In genomic region chr4:57954991-57955390, GRCm38 (mm10) we compare ENCODE assay signal across 8 mouse cellular contexts. TPM values are rescaled to one million over a fixed set of nuclear protein-coding genes. Genes with fewer than 3 reads are reported as not detected.
A peak's percentile ranks its signal among the peaks of the same experiment; 100 is the strongest.
DNase-seq lines count a peak whose midpoint lies in the region; ATAC-seq and TF ChIP-seq lines count a peak whose summit lies in the region.
"Had no signal": no experiment of that assay in that cellular context is flagged by ENCODE, and none has a peak within 500 bp of the region (broad histone marks: within the 10 kb centered on the region; RNA-seq: fewer than 3 reads in every experiment).

No protein-coding gene starts in this region.

- TF ChIP-seq POLR2A in embryonic fibroblast, embryonic 13.5 days (IDR thresholded peaks at IDR 0.05; ENCODE audit: low read depth, low read length) = no peak

- intact Hi-C loops in left cerebral cortex, postnatal 4 days (cut with DNase I) = no loop called here

- H3K27me3 ChIP-seq in megakaryocyte, embryonic 14.5 days (replicated peaks) = no peaks in the 10 kb centered on the region
- no peaks in the 10 kb centered on the region for H3K27me3 ChIP-seq in limb, embryonic 12.5 days
- H3K27me3 ChIP-seq in stomach, postnatal 0 days (ENCODE audit: control insufficient read depth, insufficient read depth, low read length) = no peaks in the 10 kb centered on the region

- H3K27ac ChIP-seq in embryonic fibroblast, embryonic 13.5 days (ENCODE audit: insufficient read depth, low read length) = peak overlapping the region; percentile 58; the same call in 1 of the 2 replicates
- no peak overlapping the region; the same call in 1 of the 2 replicates for H3K27ac ChIP-seq in limb, embryonic 12.5 days
- H3K27ac ChIP-seq in stomach, postnatal 0 days (replicated peaks) = peak overlapping the region; percentile 95

- no peak for TF ChIP-seq EP300 in stomach, postnatal 0 days (optimal IDR thresholded peaks at IDR 0.05)

- DNase-seq in stomach, postnatal 0 days (ENCODE audit: low spot score) = peak; percentile 18
- no peak for DNase-seq in thymus, postnatal 10 days (ENCODE audit: low spot score in 2 of 2)
- no peak for DNase-seq in left cerebral cortex, postnatal 4 days

- H3K4me1 ChIP-seq in megakaryocyte, embryonic 14.5 days = peaks cover 51% of the 10 kb centered on the region
- H3K4me1 ChIP-seq in embryonic fibroblast, embryonic 13.5 days (ENCODE audit: control insufficient read depth, insufficient read depth, low read length) = peaks cover 15% of the 10 kb centered on the region
- H3K4me1 ChIP-seq in limb, embryonic 12.5 days (replicated peaks) = peaks cover 36% of the 10 kb centered on the region
- peaks cover 12% of the 10 kb centered on the region; the same call in 1 of the 2 replicates for H3K4me1 ChIP-seq in stomach, postnatal 0 days (replicated peaks; ENCODE audit: control insufficient read depth, insufficient read depth)

- no peak for TF ChIP-seq CTCF in embryonic fibroblast, embryonic 13.5 days (IDR thresholded peaks at IDR 0.05; ENCODE audit: borderline replicate concordance, insufficient read depth, low read length)
- no peak for TF ChIP-seq CTCF in stomach, postnatal 0 days (IDR thresholded peaks at IDR 0.05; ENCODE audit: low read depth)

- ATAC-seq in megakaryocyte, adult 5-6 weeks (ENCODE audit: poor library complexity, severe bottlenecking) = no peak
- no peak for ATAC-seq in limb, embryonic 12.5 days (ENCODE audit: insufficient number of reproducible peaks, insufficient read depth, low FRiP score, low TSS enrichment, low read depth)
- no peak for ATAC-seq in stomach, postnatal 0 days (ENCODE audit: low FRiP score, low TSS enrichment)

- peak overlapping the region; percentile 76 for H3K4me2 ChIP-seq in limb, embryonic 12.5 days
- peak overlapping the region; percentile 63 for H3K4me2 ChIP-seq in stomach, postnatal 0 days (replicated peaks; ENCODE audit: low read depth)

- H3K9ac ChIP-seq in limb, embryonic 12.5 days (replicated peaks) = peak overlapping the region; percentile 40; the same call in 1 of the 2 replicates
- H3K9ac ChIP-seq in stomach, postnatal 0 days (ENCODE audit: low read length) = peak overlapping the region; percentile 82

- H3K36me3 ChIP-seq in megakaryocyte, embryonic 14.5 days (replicated peaks; ENCODE audit: low read length) = peaks cover 39% of the 10 kb centered on the region
- H3K36me3 ChIP-seq in limb, embryonic 12.5 days = peaks cover 27% of the 10 kb centered on the region
- H3K36me3 ChIP-seq in stomach, postnatal 0 days (ENCODE audit: control insufficient read depth, insufficient read depth, low read length) = peaks cover 19% of the 10 kb centered on the region

- peak overlapping the region; percentile 99 for H3K4me3 ChIP-seq in megakaryocyte, embryonic 14.5 days (replicated peaks)
- H3K4me3 ChIP-seq in embryonic fibroblast, embryonic 13.5 days (ENCODE audit: insufficient read depth, low read length) = peak overlapping the region; percentile 82
- peak overlapping the region; percentile 77 for H3K4me3 ChIP-seq in limb, embryonic 12.5 days (replicated peaks)
- peak overlapping the region; percentile 76 for H3K4me3 ChIP-seq in stomach, postnatal 0 days (ENCODE audit: low read depth, low read length)

- peaks cover 4% of the 10 kb centered on the region; the same call in 1 of the 2 replicates for H3K9me3 ChIP-seq in megakaryocyte, embryonic 14.5 days
- H3K9me3 ChIP-seq in limb, embryonic 12.5 days = peaks cover 8% of the 10 kb centered on the region
- no peaks in the 10 kb centered on the region; the same call in 1 of the 2 replicates for H3K9me3 ChIP-seq in stomach, postnatal 0 days (ENCODE audit: control insufficient read depth, low read length)

- WGBS in limb, embryonic 12.5 days = 77% methylated on average over 8 of the region's 8 CpGs
- 50% methylated on average over 8 of the region's 8 CpGs for WGBS in stomach, postnatal 0 days

RNA-seq across cellular contexts. Expression of gene Txn1, which starts 1.2 kb away (rescaled TPM):
- polyA plus RNA-seq in megakaryocyte, embryonic 14.5 days (2012; ENCODE audit: insufficient read depth, low replicate concordance) = 8.1 and 23.7 TPM in 2 replicates
- 434 and 449 TPM in 2 replicates for total RNA-seq in megakaryocyte, adult 5-6 weeks (2015)
- total RNA-seq in megakaryocyte, adult 5-6 weeks (2017) = 184 and 195 TPM in 2 replicates
- 295 and 311 TPM in 2 replicates for polyA plus RNA-seq in embryonic fibroblast, embryonic 13.5 days (2011; ENCODE audit: insufficient read length, low read depth, missing spikeins)
- polyA plus RNA-seq in limb, embryonic 12.5 days (2016; fragmentation: Nextera tagmentation; extraction: Ambion mirVana) = 427 and 450 TPM in 2 replicates
- 530 and 563 TPM in 2 replicates for polyA plus RNA-seq in stomach, postnatal 0 days (2015; fragmentation: Nextera tagmentation; extraction: Ambion mirVana)
- 100 to 1,000 TPM; 187 to 191 TPM for total RNA-seq in left cerebral cortex, postnatal 4 days (2021)

RNA-seq across cellular contexts. Expression of gene D630039A03Rik, which starts 38.9 kb away (rescaled TPM):
- polyA plus RNA-seq in megakaryocyte, embryonic 14.5 days (2012; ENCODE audit: insufficient read depth, low replicate concordance) = not detected in 2 replicates
- 0.27 TPM in 1 of 2 replicates, not detected in the other for total RNA-seq in megakaryocyte, adult 5-6 weeks (2015)
- not detected in 2 replicates for total RNA-seq in megakaryocyte, adult 5-6 weeks (2017)
- polyA plus RNA-seq in embryonic fibroblast, embryonic 13.5 days (2011; ENCODE audit: insufficient read length, low read depth, missing spikeins) = not detected in 2 replicates
- 0.33 and 0.42 TPM in 2 replicates for polyA plus RNA-seq in limb, embryonic 12.5 days (2016; fragmentation: Nextera tagmentation; extraction: Ambion mirVana)
- polyA plus RNA-seq in stomach, postnatal 0 days (2015; fragmentation: Nextera tagmentation; extraction: Ambion mirVana) = 12.7 and 14.2 TPM in 2 replicates
- total RNA-seq in left cerebral cortex, postnatal 4 days (2021) = not detected
- total RNA-seq: common myeloid progenitor, adult 5-6 weeks had no signal

RNA-seq across cellular contexts. Expression of gene Txndc8, which starts 53.9 kb away (rescaled TPM):
- polyA plus RNA-seq in megakaryocyte, embryonic 14.5 days (2012; ENCODE audit: insufficient read depth, low replicate concordance) = not detected in 2 replicates
- total RNA-seq in megakaryocyte, adult 5-6 weeks (2015) = not detected in 2 replicates
- not detected in 2 replicates for total RNA-seq in megakaryocyte, adult 5-6 weeks (2017)
- not detected in 2 replicates for polyA plus RNA-seq in embryonic fibroblast, embryonic 13.5 days (2011; ENCODE audit: insufficient read length, low read depth, missing spikeins)
- not detected in 2 replicates for polyA plus RNA-seq in limb, embryonic 12.5 days (2016; fragmentation: Nextera tagmentation; extraction: Ambion mirVana)
- polyA plus RNA-seq in stomach, postnatal 0 days (2015; fragmentation: Nextera tagmentation; extraction: Ambion mirVana) = not detected in 2 replicates
- total RNA-seq in left cerebral cortex, postnatal 4 days (2021) = not detected
- total RNA-seq: common myeloid progenitor, adult 5-6 weeks had no signal

Comparison
In these comparisons a context has a peak if more than half of its experiments do, and no peak if none do; other contexts are left out.
1. RNA of gene Txn1, which starts 1.2 kb away (polyA plus RNA-seq): 530 to 563 TPM in stomach, postnatal 0 days, 427 to 450 TPM in limb, embryonic 12.5 days and 295 to 311 TPM in embryonic fibroblast, embryonic 13.5 days; 8.1 to 23.7 TPM in megakaryocyte, embryonic 14.5 days; every median in the first group is over 10 times any median in the second.
2. Peak in every context shown above with its lines, with median percentiles within 50 percentile points of each other: H3K4me3 ChIP-seq.